Mouse (Mus musculus) liver, adult 2 months (tissue): Measurements from ENCODE around the gene Glod4.

Source experiments
- CTCF ChIP-seq: fragments of 200-500 bp; IDR thresholded peaks from 2 replicates; pipeline ENCODE4 v1.5.1; 2011; ENCODE audit warnings: low read depth, low read length, control low read depth
- POLR2A ChIP-seq: fragments of 200-500 bp; IDR thresholded peaks from 2 replicates; pipeline ENCODE4 v1.6.1; 2011; ENCODE audit warnings: low read length, control low read depth; ENCODE audit not compliant: insufficient read depth; ENCODE audit errors: extremely low read depth

DNA sequence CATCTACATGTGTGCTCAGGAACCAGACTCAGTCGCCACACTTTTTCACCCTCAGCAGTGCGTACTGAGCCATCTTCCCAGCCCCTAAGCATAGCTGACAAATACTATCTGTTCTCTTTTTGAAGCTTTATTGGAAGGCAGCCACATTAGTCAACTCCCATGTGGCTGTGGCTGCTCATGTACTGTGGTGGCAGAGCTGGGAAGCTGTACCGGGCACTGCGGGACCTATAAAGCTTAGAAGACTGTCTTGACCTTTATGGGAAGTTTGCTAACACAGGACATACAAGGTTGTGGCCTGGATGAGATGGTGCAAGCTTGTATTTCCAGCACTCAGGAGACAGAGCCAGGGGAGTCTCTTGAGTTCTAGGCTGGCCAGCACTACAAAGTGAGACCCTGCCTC is 76.9 kb downstream of the Glod4 start:
- no peak for TF ChIP-seq POLR2A
- no peak for TF ChIP-seq CTCF
